Mouse (Mus musculus) gastrocnemius, adult 8-10 months (tissue): ENCODE results near the gene Opcml. TPM values are rescaled to one million over a fixed set of nuclear protein-coding genes. Genes with fewer than 3 reads are reported as not detected.

ENCODE experiments used
- DNase-seq, 2 experiments: peaks; one replicate each; pipeline ENCODE4 v3.0.0; 2022; ENCODE audit warnings: low spot score in 2 of 2
- total RNA-seq, 4 experiments: library from RNA; stranded (reverse); gene quantifications; 2 replicates each; pipeline ENCODE4 v1.2.4; 2022

Gene Opcml
- total RNA-seq, 4 experiments from 2014 or later, result 0.97 to 1.8 (median 1.2) TPM

GRCm38 (mm10) chr9:28238450-28238849 is 447.9 kb downstream of the Opcml start:
- DNase-seq, result no peak

- no peak for DNase-seq
Observed at GRCm38 (mm10) chr9:28247742-28248503, 457.3 kb downstream of the Opcml start.

GRCm38 (mm10) chr9:28251341-28251740 is 460.8 kb downstream of the Opcml start:
- no peak for DNase-seq

- no peak for DNase-seq
Observed at GRCm38 (mm10) chr9:28255128-28255904, 464.7 kb downstream of the Opcml start.

GRCm38 (mm10) chr9:28255905-28256268 is 465.3 kb downstream of the Opcml start:
- no peak for DNase-seq

GRCm38 (mm10) chr9:28261078-28261753 is 470.6 kb downstream of the Opcml start:
- DNase-seq, result peak; percentile 25 to 30

GRCm38 (mm10) chr9:28262021-28262420 is 471.4 kb downstream of the Opcml start:
- DNase-seq, result no peak

- DNase-seq, result no peak
Observed at GRCm38 (mm10) chr9:28262896-28263295, 472.3 kb downstream of the Opcml start.

- DNase-seq, result no peak
Observed at GRCm38 (mm10) chr9:28264761-28265160, 474.2 kb downstream of the Opcml start.

- DNase-seq, result no peak
Observed at GRCm38 (mm10) chr9:28273816-28274215, 483.2 kb downstream of the Opcml start.

GRCm38 (mm10) chr9:28278555-28278954 is 488.0 kb downstream of the Opcml start:
- no peak for DNase-seq

- no peak for DNase-seq
Observed at GRCm38 (mm10) chr9:28281025-28281424, 490.4 kb downstream of the Opcml start.

- DNase-seq, result no peak
Observed at GRCm38 (mm10) chr9:28281571-28281970, 491.0 kb downstream of the Opcml start.

- DNase-seq, result no peak
Observed at GRCm38 (mm10) chr9:28285016-28285415, 494.4 kb downstream of the Opcml start.

- DNase-seq, result no peak
Observed at GRCm38 (mm10) chr9:28286384-28286783, 495.8 kb downstream of the Opcml start.

- no peak for DNase-seq
Observed at GRCm38 (mm10) chr9:28287485-28287884, 496.9 kb downstream of the Opcml start.

GRCm38 (mm10) chr9:28289696-28290330 is 499.2 kb downstream of the Opcml start:
- DNase-seq, result no peak

- DNase-seq, result no peak
Observed at GRCm38 (mm10) chr9:28303659-28304058, 513.1 kb downstream of the Opcml start.

- no peak for DNase-seq
Observed at GRCm38 (mm10) chr9:28306364-28307121, 516.0 kb downstream of the Opcml start.

GRCm38 (mm10) chr9:28307122-28307430 is 516.5 kb downstream of the Opcml start:
- DNase-seq, result no peak

- DNase-seq, result no peak
Observed at GRCm38 (mm10) chr9:28307481-28308050, 517.0 kb downstream of the Opcml start.
